Mouse (Mus musculus) lung, postnatal 25 days (tissue): ENCODE measurements around the gene Egflam.

Source experiments
- DNase-seq: peaks from one replicate; pipeline ENCODE4 v3.0.0; 2022; ENCODE audit warnings: low spot score

Gene Egflam

DNA sequence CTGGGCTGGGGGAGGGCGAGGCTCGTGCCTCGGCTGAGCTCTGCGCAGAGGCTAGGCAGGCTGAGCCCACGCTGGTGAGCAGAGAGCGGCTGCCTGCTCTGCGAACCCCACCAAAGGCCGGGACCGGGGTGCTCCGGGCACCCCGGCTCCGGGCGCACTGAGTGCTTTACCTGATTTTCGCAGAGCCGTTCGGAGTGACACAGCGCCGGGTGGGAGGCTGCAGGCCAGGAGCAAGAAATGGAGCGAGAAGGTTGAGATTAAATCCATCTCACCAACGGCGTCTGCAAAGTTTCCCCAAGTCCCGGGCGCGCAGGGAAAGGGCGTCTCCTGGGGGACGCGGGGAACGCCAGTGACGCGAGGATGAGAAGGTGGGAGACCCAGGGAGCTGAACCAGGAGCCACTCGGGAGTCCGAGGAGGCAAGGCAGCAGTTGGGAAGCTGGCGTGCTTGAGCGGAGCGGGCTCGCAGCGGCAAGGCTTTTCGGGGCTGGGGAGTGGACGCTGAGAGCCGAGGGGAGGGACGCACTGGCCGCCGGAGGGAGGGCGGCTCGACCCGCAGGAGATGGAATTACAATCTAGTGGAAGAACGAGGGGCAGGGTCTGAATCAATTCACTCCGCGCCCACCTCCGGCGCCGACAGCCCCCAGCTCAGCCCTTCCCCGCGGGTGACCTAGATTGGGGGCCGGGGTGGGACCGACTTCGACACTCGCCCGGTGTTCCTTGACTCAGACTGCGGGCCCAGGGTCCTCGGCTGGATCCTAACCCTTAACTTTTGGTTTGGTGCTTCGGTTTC, at the start of gene Egflam:
Gene Egflam, minus strand, starts transcription at position 578 of the 791 bp plus-strand sequence.
- DNase-seq, result no peak

- DNase-seq, result peak; percentile 17
Measured at GRCm38 (mm10) chr15:7443396-7444315, 45.5 kb upstream of the Egflam start.

DNA sequence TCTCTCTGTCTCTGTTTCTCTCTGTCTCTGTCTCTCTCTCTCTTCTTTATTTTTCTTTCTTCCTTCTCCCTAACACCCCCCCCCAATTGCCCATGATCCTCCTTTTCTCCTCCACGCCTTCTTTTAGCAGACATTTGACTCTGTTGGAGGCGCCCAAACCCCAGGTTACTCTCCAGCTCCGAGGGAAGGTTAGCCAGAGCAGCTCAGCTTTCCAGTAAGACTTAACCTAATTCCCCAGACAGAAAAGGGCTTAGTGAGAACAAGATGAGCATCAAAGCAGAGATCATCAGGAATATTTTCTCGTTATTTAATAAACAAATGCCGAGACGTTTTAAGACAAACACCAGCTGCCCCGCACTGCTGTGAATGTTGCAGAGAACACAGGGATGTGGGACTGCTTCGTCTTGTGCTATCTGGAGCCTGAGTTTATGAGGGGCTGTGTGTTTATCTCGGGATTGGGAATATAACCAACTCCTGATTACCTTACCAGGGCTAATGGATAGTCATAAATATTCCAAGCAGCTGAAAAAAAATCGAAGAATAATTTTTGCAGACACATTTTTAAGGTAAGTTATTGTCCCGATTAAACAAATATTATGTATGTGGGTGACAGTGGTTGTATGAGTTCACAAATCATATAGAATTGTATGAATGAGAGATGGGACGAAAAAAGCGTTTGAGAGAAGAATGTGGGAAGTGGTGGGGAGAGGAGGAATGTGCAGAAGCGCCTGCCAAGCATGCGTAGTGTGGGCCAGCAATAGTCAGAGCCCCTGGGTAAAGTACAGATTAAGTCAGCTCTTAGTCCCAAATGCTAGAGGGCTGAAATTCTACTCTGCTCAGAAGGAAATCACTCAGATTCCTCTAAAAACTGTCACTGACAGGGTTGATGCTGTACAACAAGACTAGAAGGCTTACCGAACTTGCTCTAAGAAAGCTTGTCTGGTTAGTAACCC, 44.2 kb upstream of the Egflam start:
- peak; percentile 23 for DNase-seq

- DNase-seq, result no peak
Measured at GRCm38 (mm10) chr15:7424282-7424681, 26.1 kb upstream of the Egflam start.

GRCm38 (mm10) chr15:7404521-7404920, 6.3 kb upstream of the Egflam start:
- no peak for DNase-seq

DNA sequence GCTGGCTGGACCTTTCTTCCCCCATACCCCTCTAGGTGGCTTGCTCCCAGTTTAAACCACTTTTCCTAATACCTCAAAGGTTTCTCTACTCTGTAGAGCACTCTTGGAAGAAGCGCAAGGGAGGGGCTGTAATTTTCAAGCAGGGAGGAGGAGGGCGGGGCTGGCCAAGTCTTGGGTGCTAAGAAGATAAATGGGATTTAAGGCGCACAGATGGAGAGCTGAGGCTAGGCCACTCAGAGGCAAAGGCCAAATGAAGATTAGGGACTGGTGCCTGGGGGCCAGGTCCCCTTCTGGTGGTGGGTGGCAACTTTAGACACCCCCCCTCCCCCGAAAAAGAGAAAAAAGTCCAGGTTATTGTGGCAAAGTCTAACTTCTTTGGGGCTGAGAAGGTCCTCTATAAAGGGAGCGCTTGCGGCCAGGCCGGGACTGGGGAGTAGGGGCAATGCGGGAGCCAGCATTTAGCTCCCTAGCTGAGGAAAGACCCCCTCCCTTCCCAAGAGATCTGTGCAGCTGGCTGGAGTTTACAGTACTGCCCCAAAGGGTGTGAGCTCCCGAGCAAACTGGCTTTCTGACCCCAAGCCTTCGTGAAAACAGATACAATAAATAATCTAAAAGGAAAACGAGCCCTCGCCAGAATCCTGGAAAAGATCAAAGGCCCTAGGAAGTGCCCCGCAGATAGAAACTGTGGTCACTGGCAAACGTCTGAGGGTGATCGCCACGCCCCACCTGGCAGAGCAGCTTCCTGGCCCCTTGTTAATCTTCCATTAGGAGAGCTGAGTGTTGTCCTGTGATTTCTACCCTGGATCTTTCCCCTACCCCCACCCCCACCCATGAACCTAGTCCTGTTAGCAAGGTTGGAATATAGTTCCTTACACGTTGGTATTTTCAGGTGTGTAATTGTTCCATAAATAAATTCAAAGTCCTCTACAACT, 680 bp upstream of the Egflam start:
- no peak for DNase-seq

GRCm38 (mm10) chr15:7397446-7397817, 763 bp downstream of the Egflam start:
- DNase-seq, result no peak

DNA sequence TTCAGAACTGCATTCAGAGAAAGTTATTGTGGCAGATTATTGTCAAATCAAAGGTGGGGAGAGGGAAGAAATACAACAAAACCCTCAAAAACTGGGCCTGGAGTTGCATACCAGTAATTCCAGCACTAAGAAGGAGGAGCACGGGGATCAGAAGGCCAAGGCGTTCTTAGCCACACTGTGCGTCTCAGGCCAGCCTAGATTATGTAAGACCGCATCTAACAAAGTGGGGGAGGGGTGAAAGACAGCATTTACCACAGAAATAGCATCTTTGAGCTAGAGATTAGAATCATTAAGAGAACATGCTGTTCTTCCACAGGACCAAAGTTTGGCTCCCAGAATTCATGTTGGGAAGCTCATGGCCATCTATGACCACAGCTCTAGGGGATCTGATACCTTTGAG, 14.8 kb downstream of the Egflam start:
- DNase-seq, result peak; percentile 40

- DNase-seq, result no peak
Measured at GRCm38 (mm10) chr15:7382457-7382856, 15.7 kb downstream of the Egflam start.

DNA sequence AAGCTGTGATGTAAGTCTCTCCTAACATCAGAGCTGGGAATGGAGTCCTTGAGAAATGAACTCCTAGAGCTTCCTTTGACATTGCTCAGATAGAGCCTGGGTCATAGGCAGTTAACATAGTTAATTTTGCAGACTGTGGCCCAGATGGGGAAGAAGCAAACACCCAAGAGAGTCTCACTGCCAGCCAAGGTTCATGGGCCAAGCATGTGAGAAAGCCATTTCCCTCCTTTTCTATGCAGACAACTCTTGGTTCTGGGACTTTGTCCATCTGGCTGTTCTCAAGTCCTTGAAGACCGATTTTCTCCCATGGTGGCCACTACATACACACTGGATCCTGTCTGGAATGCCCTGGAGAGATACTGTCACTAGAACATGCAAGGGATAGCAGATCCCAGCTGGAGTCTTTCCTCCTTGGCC, 45.6 kb downstream of the Egflam start:
- DNase-seq, result peak; percentile 52

DNA sequence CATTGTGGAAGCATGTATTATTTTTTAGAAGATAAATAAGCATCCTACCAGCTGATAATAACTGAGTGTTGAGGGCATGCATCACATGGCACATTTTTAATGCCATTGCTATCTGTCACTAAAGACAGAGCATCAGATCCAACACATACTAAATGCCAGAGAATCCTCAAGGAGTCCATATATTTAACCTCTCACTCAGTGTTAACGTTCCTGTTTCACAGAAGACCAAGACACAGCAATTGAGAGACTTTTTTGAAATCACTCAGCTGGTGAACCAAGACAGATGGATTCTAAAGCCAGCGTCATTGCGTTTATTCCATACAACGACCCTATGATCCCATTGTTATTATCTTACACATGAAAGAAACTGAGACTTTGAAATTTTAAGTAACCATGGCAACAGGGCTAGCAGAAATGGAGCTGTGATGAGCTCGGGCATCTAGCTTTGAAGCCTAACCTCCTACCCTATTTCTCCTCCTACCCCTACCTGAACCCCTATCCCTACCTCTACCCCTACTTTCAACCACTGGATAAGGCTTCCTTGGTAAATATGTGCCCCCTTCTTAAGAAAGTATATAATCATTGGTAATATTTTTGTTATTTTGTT, 57.4 kb downstream of the Egflam start:
- DNase-seq, result no peak

DNA sequence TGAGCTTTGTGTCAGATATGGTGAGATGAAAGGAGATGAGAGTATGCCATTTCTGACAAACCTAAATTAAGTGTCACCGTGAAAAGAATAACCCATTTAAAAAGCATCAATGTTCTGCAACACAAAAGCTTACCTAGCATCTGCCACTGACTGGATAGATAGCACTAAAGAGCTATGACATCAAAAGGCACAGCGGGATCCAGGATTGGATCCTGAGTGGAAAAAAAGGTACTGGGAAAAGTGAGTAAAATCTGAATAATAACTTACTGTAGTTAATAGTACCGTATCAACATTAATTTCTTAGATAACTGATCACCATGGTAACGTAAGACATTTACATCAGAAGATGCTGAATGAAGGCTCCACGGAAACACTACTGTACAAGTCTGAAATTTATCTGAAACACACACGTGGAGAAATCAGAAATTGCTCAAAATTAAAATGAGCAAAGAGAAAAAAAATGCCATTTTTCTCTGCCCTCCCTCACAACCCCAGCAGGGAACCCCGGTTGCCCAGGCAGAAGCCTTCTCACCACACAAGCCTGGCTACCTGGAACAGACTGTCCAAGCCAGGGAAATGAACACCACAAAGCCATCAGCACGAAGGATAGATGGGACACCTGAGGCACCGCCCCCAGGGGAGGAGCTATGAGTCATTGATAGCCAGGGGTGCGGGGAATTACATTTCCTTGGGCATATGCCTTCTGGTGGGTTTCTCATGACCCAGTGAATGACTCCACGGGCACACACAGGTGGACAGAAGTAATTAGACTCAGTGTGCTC, 63.5 kb downstream of the Egflam start:
- DNase-seq, result no peak

DNA sequence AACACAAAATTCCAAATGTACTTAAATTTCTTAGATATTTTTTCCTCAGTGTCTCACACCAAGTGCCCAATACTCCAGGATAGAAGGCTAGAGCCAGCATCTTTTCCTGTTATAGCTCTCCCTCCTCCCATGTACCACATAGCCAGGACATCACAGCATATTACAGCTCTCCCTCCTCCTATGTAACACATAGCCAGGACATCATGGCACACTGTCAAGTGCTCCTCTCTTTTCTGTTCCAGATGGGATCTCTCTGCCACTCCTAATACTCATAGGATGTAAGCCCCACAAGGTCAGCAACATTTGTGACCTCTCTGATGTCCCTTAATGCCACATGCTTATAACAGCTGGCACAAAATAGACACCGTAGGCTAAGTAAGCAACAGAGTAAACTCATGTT, 65.3 kb downstream of the Egflam start:
- DNase-seq, result no peak

GRCm38 (mm10) chr15:7322599-7323311, 75.4 kb downstream of the Egflam start:
- no peak for DNase-seq

DNA sequence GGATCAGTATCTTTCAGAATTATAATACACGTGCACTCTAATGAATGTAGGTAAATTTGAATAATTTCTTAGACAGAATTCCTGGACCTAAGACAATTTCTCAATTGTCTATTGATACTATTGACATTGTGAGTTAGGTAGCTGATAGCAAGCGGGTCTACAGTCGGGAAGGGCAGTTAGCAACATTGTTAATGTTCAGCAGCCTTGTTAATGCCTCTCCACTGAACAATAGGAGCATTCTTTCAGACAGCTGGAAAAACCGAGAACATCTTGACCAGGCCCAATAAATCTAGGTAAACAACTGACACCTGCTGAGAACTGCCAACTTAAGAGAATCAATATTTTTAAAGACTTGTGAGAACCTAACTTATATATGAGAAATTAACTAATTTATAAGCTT, 77.3 kb downstream of the Egflam start:
- DNase-seq, result no peak

DNA sequence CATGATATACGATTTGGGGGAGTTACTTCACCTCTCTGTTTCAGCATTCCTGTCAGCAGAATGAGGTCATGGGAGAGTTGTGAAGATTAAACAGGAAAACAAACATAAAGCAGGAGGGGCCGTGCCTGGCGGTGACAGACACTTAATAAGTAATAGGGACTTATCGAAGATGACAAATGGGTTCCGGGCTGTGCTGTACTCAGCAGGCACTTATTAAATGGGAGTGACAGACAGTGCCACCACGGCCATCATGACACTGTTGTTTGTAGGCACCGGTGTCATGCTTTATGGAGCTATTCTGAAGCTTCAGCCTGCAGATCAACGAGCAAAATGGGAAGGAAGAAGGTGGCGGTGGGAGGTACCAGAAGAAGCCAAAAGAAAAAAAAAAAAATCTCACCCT, 82.7 kb downstream of the Egflam start:
- DNase-seq, result no peak

GRCm38 (mm10) chr15:7308711-7309110, 89.5 kb downstream of the Egflam start:
- DNase-seq, result no peak

DNA sequence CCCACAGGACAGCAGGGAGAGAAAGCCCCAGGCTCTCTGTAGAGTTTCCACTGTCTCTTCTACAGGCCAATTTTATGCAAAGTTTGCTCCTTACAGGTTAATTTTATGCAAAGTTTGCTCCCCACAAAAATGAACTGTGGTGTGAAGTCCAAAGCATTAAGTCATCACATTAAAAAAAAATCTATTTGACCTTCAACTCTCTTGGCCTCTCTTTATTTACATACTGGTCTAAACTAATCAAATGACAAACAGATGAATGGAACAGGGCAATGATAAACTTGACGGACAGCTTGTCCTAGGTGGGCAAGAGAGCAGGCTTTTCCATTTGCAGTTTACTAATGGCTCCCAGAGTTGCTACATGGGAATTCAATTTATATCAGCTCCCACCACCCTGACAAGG, 98.3 kb downstream of the Egflam start:
- no peak for DNase-seq

- no peak for DNase-seq
Measured at GRCm38 (mm10) chr15:7295199-7295598, 103.0 kb downstream of the Egflam start.
